Mouse (Mus musculus) lung, adult 2 months (tissue): ENCODE measurements around the gene Lsamp.

ENCODE experiments used
- CTCF ChIP-seq: fragments of 200-500 bp; IDR thresholded peaks from 2 replicates; pipeline ENCODE4 v1.5.1; 2011; ENCODE audit warnings: mild to moderate bottlenecking, low read length, control low read depth; ENCODE audit not compliant: insufficient read depth
- POLR2A ChIP-seq: fragments of 200-500 bp; IDR thresholded peaks from 2 replicates; pipeline ENCODE4 v1.6.1; 2011; ENCODE audit warnings: low read depth, mild to moderate bottlenecking, control low read depth, low read length, borderline replicate concordance; ENCODE audit errors: extremely low read depth

DNA sequence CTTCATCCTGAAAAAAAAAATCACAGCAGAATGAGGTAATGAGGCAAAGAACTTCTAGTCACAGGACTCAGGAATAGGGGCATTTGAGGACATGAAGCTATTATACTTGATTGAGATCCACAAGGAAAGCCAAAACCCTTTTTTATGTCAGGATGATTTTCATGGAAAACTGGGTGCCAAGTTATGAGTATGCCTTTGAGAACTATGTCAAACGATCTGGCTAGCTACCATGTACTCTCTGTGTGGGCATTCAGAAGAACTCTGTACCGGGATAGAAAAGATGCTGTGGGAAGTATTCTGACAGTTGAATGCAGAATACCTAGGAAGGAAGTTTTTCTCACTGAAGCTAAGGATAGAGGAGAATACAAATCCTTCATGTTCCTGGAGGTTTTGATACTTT lies 1801.4 kb downstream of the Lsamp start:
- TF ChIP-seq POLR2A = no peak
- TF ChIP-seq CTCF = no peak
